Mouse (Mus musculus) T-helper 2 cell (primary cell): ENCODE measurements around the gene Rap1a.
"Not testable (repeated sequence)": the region's sequence is repeated elsewhere in the genome, so short reads cannot be mapped to it uniquely, and the experiment has no call there.

Source experiments
- in situ Hi-C: fragments of 300-600 bp; cut with MboI, MseI; formaldehyde crosslinking; loops from one replicate; pipeline ENCODE4 v1.15.1; 2025; ENCODE audit warnings: high pct_unique_total_duplicates

Rap1a gene

GRCm38 (mm10) chr3:105718746-105719145 is 82.4 kb downstream of the Rap1a start:
- in situ Hi-C loops = no loop called here

- in situ Hi-C loops = no loop called here
Measured at GRCm38 (mm10) chr3:105717856-105718555, 83.1 kb downstream of the Rap1a start.

GRCm38 (mm10) chr3:105716353-105717000 is 84.7 kb downstream of the Rap1a start:
- in situ Hi-C loops = no loop called here

GRCm38 (mm10) chr3:105714820-105715167 is 86.3 kb downstream of the Rap1a start:
- in situ Hi-C loops = no loop called here

GRCm38 (mm10) chr3:105714091-105714819 is 86.9 kb downstream of the Rap1a start:
- in situ Hi-C loops = no loop called here

GRCm38 (mm10) chr3:105712827-105713226 is 88.3 kb downstream of the Rap1a start:
- in situ Hi-C loops = no loop called here

GRCm38 (mm10) chr3:105711741-105712140 is 89.4 kb downstream of the Rap1a start:
- in situ Hi-C loops = no loop called here

GRCm38 (mm10) chr3:105710246-105710645 is 90.9 kb downstream of the Rap1a start:
- in situ Hi-C loops = no loop called here

GRCm38 (mm10) chr3:105707590-105707989 is 93.5 kb downstream of the Rap1a start:
- in situ Hi-C loops = no loop called here

- in situ Hi-C loops = no loop called here
Measured at GRCm38 (mm10) chr3:105706366-105707020, 94.6 kb downstream of the Rap1a start.

- in situ Hi-C loops = no loop called here
Measured at GRCm38 (mm10) chr3:105705561-105705960, 95.6 kb downstream of the Rap1a start.

GRCm38 (mm10) chr3:105705061-105705549 is 96.0 kb downstream of the Rap1a start:
- in situ Hi-C loops = no loop called here

- in situ Hi-C loops = no loop called here
Measured at GRCm38 (mm10) chr3:105704031-105705008, 96.8 kb downstream of the Rap1a start, which contains the start of gene Inka2. TSS of gene Inka2 (plus strand) at chr3:105704599.

- in situ Hi-C loops = no loop called here
Measured at GRCm38 (mm10) chr3:105703571-105703970, 97.6 kb downstream of the Rap1a start.

GRCm38 (mm10) chr3:105701399-105701798 is 99.7 kb downstream of the Rap1a start:
- in situ Hi-C loops = no loop called here

GRCm38 (mm10) chr3:105700786-105701185 is 100.3 kb downstream of the Rap1a start:
- in situ Hi-C loops = not testable (repeated sequence)

GRCm38 (mm10) chr3:105699241-105699933 is 101.7 kb downstream of the Rap1a start:
- in situ Hi-C loops = loop anchor here (25.0 kb wide), 2 partner anchors 788 to 1338 kb away; partner anchors contain the start of genes Dennd2d and Kcna3

- in situ Hi-C loops = loop anchor here (25.0 kb wide), 2 partner anchors 789 to 1339 kb away; partner anchors contain the start of genes Dennd2d and Kcna3
Measured at GRCm38 (mm10) chr3:105698311-105698710, 102.8 kb downstream of the Rap1a start.

GRCm38 (mm10) chr3:105697148-105697441 is 104.0 kb downstream of the Rap1a start:
- in situ Hi-C loops = loop anchor here (25.0 kb wide), 2 partner anchors 790 to 1340 kb away; partner anchors contain the start of genes Dennd2d and Kcna3
